Mouse (Mus musculus): ENCODE data around the gene Il21r. TPM values are rescaled to one million over a fixed set of nuclear protein-coding genes. Genes with fewer than 3 reads are reported as not detected.

Gene Il21r
- total and polyA plus RNA-seq, 3 experiments: 103 to 252 (median 142) TPM

DNA sequence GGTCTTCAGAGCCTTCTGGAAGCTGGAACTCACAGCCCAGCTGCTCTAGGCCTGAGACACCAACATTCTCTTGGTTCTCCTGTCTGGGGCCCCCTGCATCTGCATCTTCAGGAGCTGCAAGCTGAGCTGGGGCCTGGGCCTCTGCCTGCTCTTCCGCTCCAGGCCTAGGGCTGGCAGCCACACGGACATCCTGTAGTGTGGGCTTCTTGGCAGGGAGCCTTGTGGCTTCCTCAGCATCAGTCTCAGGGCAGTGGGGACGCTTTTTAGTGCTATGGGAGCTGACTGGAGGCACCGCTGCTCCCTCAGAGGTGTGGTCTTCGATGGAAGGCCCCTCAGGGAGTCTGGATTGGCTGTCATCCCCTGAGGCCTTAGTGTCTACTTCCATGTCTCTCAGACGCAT is 40.7 kb downstream of the Il21r start:
- H3K4me1 ChIP-seq (ENCODE audit: control insufficient read depth in 1 of 2, insufficient read depth in 2 of 2): peaks cover 0 to 5% of the 10 kb centered on the region in 2 experiments; a peak in 2 of 4 replicates
- no peaks in the 10 kb centered on the region for H3K79me2 ChIP-seq (replicated peaks; ENCODE audit: control insufficient read depth, extremely low read depth, insufficient read depth, poor library complexity, severe bottlenecking)
- DNase-seq (ENCODE audit: extremely low read depth): no peak
- no peaks in the 10 kb centered on the region for H3K9me3 ChIP-seq (replicated peaks; ENCODE audit: low read length)
- H3K36me3 ChIP-seq (replicated peaks in 1 of 2; ENCODE audit: control insufficient read depth in 1 of 2, insufficient read depth in 1 of 2, low read length in 1 of 2): peaks cover 90 to 99% of the 10 kb centered on the region in 2 experiments
- no peak overlapping the region for H3K9ac ChIP-seq (ENCODE audit: insufficient read depth, low read depth)
- dilution Hi-C loops (cut with MboI; ENCODE audit: extremely low pct_ligation_motif_present, extremely low pct_unique_long_range_greater_than_20kb, low sequenced_read_pairs): no loop called here
- H3K27me3 ChIP-seq (replicated peaks): no peaks in the 10 kb centered on the region
- no peak for TF ChIP-seq SIN3A (IDR thresholded peaks at IDR 0.05; ENCODE audit: low read length)
- TF ChIP-seq USF2 (conservative IDR thresholded peaks at IDR 0.05; ENCODE audit: low read depth, low read length): no peak
- TF ChIP-seq GABPA (IDR thresholded peaks at IDR 0.05; ENCODE audit: insufficient replicate concordance, low read depth, low read length): no peak
- no peak for TF ChIP-seq UBTF (IDR thresholded peaks at IDR 0.05; ENCODE audit: low read depth, low read length)
- TF ChIP-seq E2F4 (IDR thresholded peaks at IDR 0.05; ENCODE audit: insufficient replicate concordance, low read depth, low read length): no peak
- TF ChIP-seq POLR2A (IDR thresholded peaks at IDR 0.05; ENCODE audit: low read depth, low read length): no peak
- H3K4me2 ChIP-seq (ENCODE audit: insufficient read depth, low read depth, poor library complexity, severe bottlenecking): no peak overlapping the region
- no peak overlapping the region for H3K27ac ChIP-seq (ENCODE audit: insufficient read depth, low read depth)
- in situ Hi-C loops (cut with MboI; ENCODE audit: low pct_ligation_motif_present, low pct_unique_long_range_greater_than_20kb, low sequenced_read_pairs): no loop called here
- H3K4me3 ChIP-seq (replicated peaks in 1 of 3; ENCODE audit: low read depth in 2 of 3, low read length in 2 of 3, poor library complexity in 1 of 3): no peak overlapping the region

DNA sequence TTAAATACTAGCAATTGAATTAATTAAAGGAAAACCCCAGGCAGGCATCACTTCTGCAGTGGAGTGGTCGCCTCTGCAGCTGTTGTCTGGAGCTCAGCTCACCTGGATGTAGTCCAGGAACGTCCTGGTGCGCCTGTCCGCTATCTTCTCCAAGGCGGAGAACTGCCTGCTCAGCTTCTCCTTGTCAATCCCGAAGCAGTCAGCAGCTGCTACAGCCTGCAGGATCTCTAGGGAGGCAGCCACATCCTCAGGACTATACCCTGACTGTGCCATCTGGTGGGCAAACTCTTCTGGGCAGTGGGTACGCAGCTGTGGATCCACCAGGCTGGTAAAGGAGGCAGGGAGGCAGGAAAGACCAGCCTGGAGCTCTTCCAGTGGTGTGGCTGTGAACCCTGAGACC is 42.2 kb downstream of the Il21r start:
- Histone ChIP-seq H3K27ac (ENCODE audit: insufficient read depth, low read depth) (no peak overlapping the region), H3K4me1 (ENCODE audit: control insufficient read depth in 1 of 2, insufficient read depth in 2 of 2) (no peaks in the 10 kb centered on the region), H3K9me3 (replicated peaks; ENCODE audit: low read length) (no peaks in the 10 kb centered on the region), H3K79me2 (replicated peaks; ENCODE audit: control insufficient read depth, extremely low read depth, insufficient read depth, poor library complexity, severe bottlenecking) (no peaks in the 10 kb centered on the region), H3K36me3 (replicated peaks in 1 of 2; ENCODE audit: control insufficient read depth in 1 of 2, insufficient read depth in 1 of 2, low read length in 1 of 2) (peaks cover 89 to 100% of the 10 kb centered on the region in 2 experiments), H3K27me3 (replicated peaks) (no peaks in the 10 kb centered on the region), H3K4me3 (replicated peaks in 1 of 3; ENCODE audit: low read depth in 2 of 3, low read length in 2 of 3, poor library complexity in 1 of 3) (no peak overlapping the region), H3K4me2 (ENCODE audit: insufficient read depth, low read depth, poor library complexity, severe bottlenecking) (no peak overlapping the region), H3K9ac (ENCODE audit: insufficient read depth, low read depth) (no peak overlapping the region)
- no peak for TF ChIP-seq POLR2AphosphoS2 (IDR thresholded peaks at IDR 0.05; ENCODE audit: low read depth, low read length)
- no peak for TF ChIP-seq MAFK (IDR thresholded peaks at IDR 0.05; ENCODE audit: insufficient replicate concordance, low read length)
- no peak for TF ChIP-seq MEF2A (IDR thresholded peaks at IDR 0.05; ENCODE audit: borderline replicate concordance, low read depth, low read length)
- TF ChIP-seq TCF12 (IDR thresholded peaks at IDR 0.05; ENCODE audit: low read depth, low read length): no peak
- no peak for TF ChIP-seq HCFC1 (IDR thresholded peaks at IDR 0.05; ENCODE audit: low read depth, low read length)
- no peak for TF ChIP-seq BHLHE40 (IDR thresholded peaks at IDR 0.05; ENCODE audit: low read depth, low read length)
- no peak for TF ChIP-seq MAZ (IDR thresholded peaks at IDR 0.05; ENCODE audit: low read depth, low read length)
- TF ChIP-seq USF2 (conservative IDR thresholded peaks at IDR 0.05; ENCODE audit: low read depth, low read length): no peak
- TF ChIP-seq MAX (IDR thresholded peaks at IDR 0.05; ENCODE audit: low read length): no peak
- no peak for TF ChIP-seq POLR2A (IDR thresholded peaks at IDR 0.05; ENCODE audit: low read depth, low read length)
- no peak for TF ChIP-seq CTCF (conservative IDR thresholded peaks at IDR 0.05 in 1 of 2, IDR thresholded peaks at IDR 0.05 in 1 of 2; ENCODE audit: low read depth in 2 of 2, low read length in 2 of 2)
- no peak for TF ChIP-seq JUND (conservative IDR thresholded peaks at IDR 0.05; ENCODE audit: low read depth, low read length)
- TF ChIP-seq ZC3H11A (IDR thresholded peaks at IDR 0.05; ENCODE audit: low read depth, low read length): no peak
- in situ Hi-C loops (cut with MboI; ENCODE audit: low pct_ligation_motif_present, low pct_unique_long_range_greater_than_20kb, low sequenced_read_pairs) (no loop called here), dilution Hi-C loops (cut with MboI; ENCODE audit: extremely low pct_ligation_motif_present, extremely low pct_unique_long_range_greater_than_20kb, low sequenced_read_pairs) (no loop called here)
- DNase-seq (ENCODE audit: extremely low read depth): no peak
